Mouse (Mus musculus) lung, postnatal 0 days (tissue): ENCODE data around the gene Cytip.

Source experiments
- CTCF ChIP-seq: IDR thresholded peaks from 2 replicates; pipeline ENCODE4 v1.5.1; 2016; ENCODE audit warnings: antibody characterized with exemption, mild to moderate bottlenecking
- EP300 ChIP-seq: IDR thresholded peaks from 2 replicates; pipeline ENCODE4 v1.6.1; 2016; ENCODE audit warnings: antibody characterized with exemption, mild to moderate bottlenecking, control low read depth

DNA sequence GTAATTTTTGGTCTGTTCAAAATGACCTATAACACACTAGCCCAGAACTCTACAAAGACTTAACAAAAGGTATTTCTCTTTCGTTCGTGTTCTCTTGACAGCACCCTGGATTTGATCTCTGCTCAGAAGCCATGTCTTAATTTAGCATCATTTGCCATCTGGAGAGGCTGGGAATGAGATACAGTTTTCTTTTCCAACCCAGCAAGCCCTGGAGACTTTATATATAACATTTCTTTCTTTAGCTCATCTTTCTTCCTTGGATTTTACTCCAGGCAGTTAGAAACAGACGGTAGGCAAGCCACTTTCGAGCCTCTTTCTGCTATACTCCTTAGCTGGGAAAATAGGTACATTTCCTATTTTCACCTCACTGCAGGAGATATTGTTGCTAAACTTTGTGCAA lies 45.3 kb upstream of the Cytip start:
- no peak for TF ChIP-seq CTCF
- TF ChIP-seq EP300: no peak
